Mouse (Mus musculus): ENCODE measurements around the gene Btbd3. TPM values are rescaled to one million over a fixed set of nuclear protein-coding genes. Genes with fewer than 3 reads are reported as not detected.

The Btbd3 gene
- polyA plus RNA-seq (2015; fragmentation: Nextera tagmentation; extraction: Ambion mirVana), result 8.9 and 12.0 TPM in 2 replicates

- ATAC-seq (replicated peaks; ENCODE audit: extremely low read depth, insufficient read depth, low FRiP score), result peak; percentile 98
- H3K27me3 ChIP-seq (ENCODE audit: control insufficient read depth, insufficient read depth, low read length), result no peaks in the 10 kb centered on the region
- H3K36me3 ChIP-seq (ENCODE audit: control insufficient read depth, insufficient read depth), result no peaks in the 10 kb centered on the region
- peak within 1 kb of the TSS; percentile 96 for H3K9ac ChIP-seq (ENCODE audit: low read length)
- H3K4me3 ChIP-seq (ENCODE audit: low read length), result peak within 1 kb of the TSS; percentile 95
- peak within 1 kb of the TSS; percentile 86 for H3K4me2 ChIP-seq (ENCODE audit: low read depth, low read length)
- no peaks in the 10 kb centered on the region for H3K9me3 ChIP-seq (replicated peaks; ENCODE audit: control insufficient read depth, low read length)
- peaks cover 17% of the 10 kb centered on the region for H3K4me1 ChIP-seq (ENCODE audit: control insufficient read depth, insufficient read depth, low read length)
- under 1% methylated on average over 39 of the region's 39 CpGs for WGBS
- H3K27ac ChIP-seq (ENCODE audit: low read length), result peak within 1 kb of the TSS; percentile 94
These were observed at the start of gene Btbd3 for GRCm38 (mm10) chr2:138256411-138256810. TSS of gene Btbd3 (plus strand) at chr2:138256565.

- Histone ChIP-seq H3K9ac (ENCODE audit: low read length) (no peak overlapping the region), H3K9me3 (replicated peaks; ENCODE audit: control insufficient read depth, low read length) (no peaks in the 10 kb centered on the region), H3K4me1 (ENCODE audit: control insufficient read depth, insufficient read depth, low read length) (no peaks in the 10 kb centered on the region), H3K27me3 (ENCODE audit: control insufficient read depth, insufficient read depth, low read length) (no peaks in the 10 kb centered on the region), H3K36me3 (ENCODE audit: control insufficient read depth, insufficient read depth) (no peaks in the 10 kb centered on the region), H3K4me2 (ENCODE audit: low read depth, low read length) (no peak overlapping the region), H3K27ac (ENCODE audit: low read length) (peak overlapping the region; percentile 61), H3K4me3 (ENCODE audit: low read length) (no peak overlapping the region)
- peak; percentile 80 for ATAC-seq (replicated peaks; ENCODE audit: extremely low read depth, insufficient read depth, low FRiP score)
- WGBS, result 31% methylated on average over 2 of the region's 2 CpGs
These were observed 40.8 kb upstream of the Btbd3 start for GRCm38 (mm10) chr2:138215561-138215960.

GRCm38 (mm10) chr2:138220269-138220668 is 36.1 kb upstream of the Btbd3 start:
- H3K4me3 ChIP-seq (ENCODE audit: low read length), result no peak overlapping the region
- H3K9me3 ChIP-seq (replicated peaks; ENCODE audit: control insufficient read depth, low read length), result no peaks in the 10 kb centered on the region
- no peaks in the 10 kb centered on the region for H3K27me3 ChIP-seq (ENCODE audit: control insufficient read depth, insufficient read depth, low read length)
- no peaks in the 10 kb centered on the region for H3K4me1 ChIP-seq (ENCODE audit: control insufficient read depth, insufficient read depth, low read length)
- H3K36me3 ChIP-seq (ENCODE audit: control insufficient read depth, insufficient read depth), result no peaks in the 10 kb centered on the region
- no peak overlapping the region for H3K27ac ChIP-seq (ENCODE audit: low read length)
- H3K4me2 ChIP-seq (ENCODE audit: low read depth, low read length), result no peak overlapping the region
- ATAC-seq (replicated peaks; ENCODE audit: extremely low read depth, insufficient read depth, low FRiP score), result no peak
- WGBS, result 42% methylated on average over 1 of the region's 1 CpGs
- no peak overlapping the region for H3K9ac ChIP-seq (ENCODE audit: low read length)

GRCm38 (mm10) chr2:138232247-138232646 is 24.1 kb upstream of the Btbd3 start:
- no peak overlapping the region for H3K27ac ChIP-seq (ENCODE audit: low read length)
- H3K4me1 ChIP-seq (ENCODE audit: control insufficient read depth, insufficient read depth, low read length), result peaks cover 6% of the 10 kb centered on the region
- H3K9me3 ChIP-seq (replicated peaks; ENCODE audit: control insufficient read depth, low read length), result no peaks in the 10 kb centered on the region
- peak; percentile 52; the same call in 1 of the 2 replicates for ATAC-seq (replicated peaks; ENCODE audit: extremely low read depth, insufficient read depth, low FRiP score)
- no peak overlapping the region for H3K4me3 ChIP-seq (ENCODE audit: low read length)
- H3K4me2 ChIP-seq (ENCODE audit: low read depth, low read length), result peak overlapping the region; percentile 47
- no peak overlapping the region for H3K9ac ChIP-seq (ENCODE audit: low read length)
- no peaks in the 10 kb centered on the region for H3K36me3 ChIP-seq (ENCODE audit: control insufficient read depth, insufficient read depth)
- H3K27me3 ChIP-seq (ENCODE audit: control insufficient read depth, insufficient read depth, low read length), result no peaks in the 10 kb centered on the region
- WGBS, result 24% methylated on average over 5 of the region's 5 CpGs

GRCm38 (mm10) chr2:138236149-138236548 is 20.2 kb upstream of the Btbd3 start:
- no peak overlapping the region for H3K9ac ChIP-seq (ENCODE audit: low read length)
- H3K4me2 ChIP-seq (ENCODE audit: low read depth, low read length), result no peak overlapping the region
- H3K36me3 ChIP-seq (ENCODE audit: control insufficient read depth, insufficient read depth), result no peaks in the 10 kb centered on the region
- no peaks in the 10 kb centered on the region for H3K9me3 ChIP-seq (replicated peaks; ENCODE audit: control insufficient read depth, low read length)
- ATAC-seq (replicated peaks; ENCODE audit: extremely low read depth, insufficient read depth, low FRiP score), result no peak
- no peak overlapping the region for H3K27ac ChIP-seq (ENCODE audit: low read length)
- H3K27me3 ChIP-seq (ENCODE audit: control insufficient read depth, insufficient read depth, low read length), result no peaks in the 10 kb centered on the region
- peaks cover 6% of the 10 kb centered on the region for H3K4me1 ChIP-seq (ENCODE audit: control insufficient read depth, insufficient read depth, low read length)
- 22% methylated on average over 2 of the region's 2 CpGs for WGBS
- no peak overlapping the region for H3K4me3 ChIP-seq (ENCODE audit: low read length)

- H3K27me3 ChIP-seq (ENCODE audit: control insufficient read depth, insufficient read depth, low read length), result no peaks in the 10 kb centered on the region
- H3K9ac ChIP-seq (ENCODE audit: low read length), result no peak overlapping the region
- no peak overlapping the region for H3K27ac ChIP-seq (ENCODE audit: low read length)
- ATAC-seq (replicated peaks; ENCODE audit: extremely low read depth, insufficient read depth, low FRiP score), result no peak
- no peak overlapping the region for H3K4me3 ChIP-seq (ENCODE audit: low read length)
- peaks cover 2% of the 10 kb centered on the region; the same call in 1 of the 2 replicates for H3K4me1 ChIP-seq (ENCODE audit: control insufficient read depth, insufficient read depth, low read length)
- no peaks in the 10 kb centered on the region for H3K36me3 ChIP-seq (ENCODE audit: control insufficient read depth, insufficient read depth)
- H3K4me2 ChIP-seq (ENCODE audit: low read depth, low read length), result no peak overlapping the region
- H3K9me3 ChIP-seq (replicated peaks; ENCODE audit: control insufficient read depth, low read length), result no peaks in the 10 kb centered on the region
- WGBS, result 32% methylated on average over 5 of the region's 5 CpGs
These were observed 13.9 kb upstream of the Btbd3 start for GRCm38 (mm10) chr2:138242452-138242851.

GRCm38 (mm10) chr2:138245631-138246289 is 10.6 kb upstream of the Btbd3 start:
- no peak overlapping the region for H3K9ac ChIP-seq (ENCODE audit: low read length)

GRCm38 (mm10) chr2:138247986-138248385 is 8.4 kb upstream of the Btbd3 start:
- no peak overlapping the region for H3K9ac ChIP-seq (ENCODE audit: low read length)
- no peak overlapping the region for H3K4me2 ChIP-seq (ENCODE audit: low read depth, low read length)
- H3K4me1 ChIP-seq (ENCODE audit: control insufficient read depth, insufficient read depth, low read length), result peaks cover 9% of the 10 kb centered on the region
- 17% methylated on average over 2 of the region's 2 CpGs for WGBS
- no peak overlapping the region for H3K4me3 ChIP-seq (ENCODE audit: low read length)
- no peaks in the 10 kb centered on the region for H3K27me3 ChIP-seq (ENCODE audit: control insufficient read depth, insufficient read depth, low read length)
- ATAC-seq (replicated peaks; ENCODE audit: extremely low read depth, insufficient read depth, low FRiP score), result no peak
- no peaks in the 10 kb centered on the region for H3K9me3 ChIP-seq (replicated peaks; ENCODE audit: control insufficient read depth, low read length)
- no peaks in the 10 kb centered on the region for H3K36me3 ChIP-seq (ENCODE audit: control insufficient read depth, insufficient read depth)
- H3K27ac ChIP-seq (ENCODE audit: low read length), result 0 out of 2 replicates have a peak overlapping the region, but pooled peaks have one; percentile 25

More at GRCm38 (mm10) chr2:138245631-138246289, 10.6 kb upstream of the Btbd3 start:
- H3K36me3 ChIP-seq (ENCODE audit: control insufficient read depth, insufficient read depth), result no peaks in the 10 kb centered on the region
- H3K27me3 ChIP-seq (ENCODE audit: control insufficient read depth, insufficient read depth, low read length), result no peaks in the 10 kb centered on the region
- no peak overlapping the region for H3K4me2 ChIP-seq (ENCODE audit: low read depth, low read length)
- H3K27ac ChIP-seq (ENCODE audit: low read length), result peak overlapping the region; percentile 74
- H3K4me1 ChIP-seq (ENCODE audit: control insufficient read depth, insufficient read depth, low read length), result peaks cover 9% of the 10 kb centered on the region
- 39% methylated on average over 2 of the region's 2 CpGs for WGBS
- H3K9me3 ChIP-seq (replicated peaks; ENCODE audit: control insufficient read depth, low read length), result no peaks in the 10 kb centered on the region
- H3K4me3 ChIP-seq (ENCODE audit: low read length), result no peak overlapping the region
- peak; percentile 63; the same call in 1 of the 2 replicates for ATAC-seq (replicated peaks; ENCODE audit: extremely low read depth, insufficient read depth, low FRiP score)

GRCm38 (mm10) chr2:138256851-138257471 is 596 bp downstream of the Btbd3 start:
- WGBS, result under 1% methylated on average over 48 of the region's 51 CpGs
- Histone ChIP-seq H3K4me1 (ENCODE audit: control insufficient read depth, insufficient read depth, low read length) (peaks cover 17% of the 10 kb centered on the region), H3K4me3 (ENCODE audit: low read length) (peak overlapping the region; percentile 95)

More at GRCm38 (mm10) chr2:138256851-138257471, 596 bp downstream of the Btbd3 start:
- no peaks in the 10 kb centered on the region for H3K9me3 ChIP-seq (replicated peaks; ENCODE audit: control insufficient read depth, low read length)
- peak overlapping the region; percentile 86 for H3K4me2 ChIP-seq (ENCODE audit: low read depth, low read length)
- H3K27ac ChIP-seq (ENCODE audit: low read length), result peak overlapping the region; percentile 94
- ATAC-seq (replicated peaks; ENCODE audit: extremely low read depth, insufficient read depth, low FRiP score), result peak; percentile 58
- no peaks in the 10 kb centered on the region for H3K27me3 ChIP-seq (ENCODE audit: control insufficient read depth, insufficient read depth, low read length)
- peak overlapping the region; percentile 96 for H3K9ac ChIP-seq (ENCODE audit: low read length)
- H3K36me3 ChIP-seq (ENCODE audit: control insufficient read depth, insufficient read depth), result no peaks in the 10 kb centered on the region

Measured in heart, embryonic 16.5 days (tissue).